Mouse (Mus musculus) E14TG2a.4 (cell line): ENCODE results near the gene Sod1.
A peak's percentile ranks its signal among the peaks of the same experiment; 100 is the strongest.

Source experiments
- H3K27me3 ChIP-seq: 2 replicates; pipeline ENCODE4 v1.6.1; 2014; ENCODE audit warnings: low read length, control low read depth; ENCODE audit not compliant: insufficient read depth
- H3K36me3 ChIP-seq: 2 replicates; pipeline ENCODE4 v1.6.1; 2014; ENCODE audit warnings: low read length, control low read depth; ENCODE audit not compliant: insufficient read depth
- H3K4me1 ChIP-seq: replicated peaks from 2 replicates; pipeline ENCODE4 v1.6.1; 2014; ENCODE audit warnings: low read depth, low read length, control low read depth
- H3K4me3 ChIP-seq: replicated peaks from 2 replicates; pipeline ENCODE4 v1.5.1; 2014; ENCODE audit warnings: mild to moderate bottlenecking, low read length
- H3K9me3 ChIP-seq: 2 replicates; pipeline ENCODE4 v1.6.1; 2014; ENCODE audit warnings: low read length, control low read depth
- CTCF ChIP-seq: conservative IDR thresholded peaks from 2 replicates; pipeline ENCODE4 v1.5.1; 2014; ENCODE audit warnings: low read length
- NANOG ChIP-seq: IDR thresholded peaks from 2 replicates; pipeline ENCODE4 v1.6.1; 2014; ENCODE audit warnings: borderline replicate concordance, low read length, mixed read lengths
- POU5F1 ChIP-seq: IDR thresholded peaks from 2 replicates; pipeline ENCODE4 v1.6.1; 2014; ENCODE audit warnings: low read length, borderline replicate concordance

Sod1 gene

DNA sequence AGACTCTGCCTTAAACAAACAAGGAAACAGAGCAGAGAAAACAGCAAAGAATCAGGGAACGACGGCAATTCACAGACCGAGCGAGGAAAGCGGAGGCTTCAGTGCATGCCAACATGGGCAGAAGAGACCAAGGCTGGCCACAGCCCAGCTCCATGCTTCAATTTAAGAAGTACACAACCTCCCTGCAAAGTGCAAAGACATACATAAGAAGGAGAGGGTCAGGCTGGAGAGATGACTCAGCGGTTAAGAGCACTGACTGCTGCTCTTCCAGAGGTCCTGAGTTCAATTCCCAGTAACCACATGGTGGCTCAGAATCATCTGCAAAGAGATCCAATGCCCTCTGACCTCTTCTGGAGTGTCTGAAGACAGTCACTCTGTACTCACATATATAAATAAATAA is 36.4 kb upstream of the Sod1 start:
- peaks cover 37% of the 10 kb centered on the region for H3K4me1 ChIP-seq
- TF ChIP-seq POU5F1 (no peak), NANOG (no peak), CTCF (no peak)
- H3K36me3 ChIP-seq = no peaks in the 10 kb centered on the region
- H3K4me3 ChIP-seq = no peak overlapping the region
- H3K9me3 ChIP-seq = no peaks in the 10 kb centered on the region
- peaks cover 12% of the 10 kb centered on the region for H3K27me3 ChIP-seq

DNA sequence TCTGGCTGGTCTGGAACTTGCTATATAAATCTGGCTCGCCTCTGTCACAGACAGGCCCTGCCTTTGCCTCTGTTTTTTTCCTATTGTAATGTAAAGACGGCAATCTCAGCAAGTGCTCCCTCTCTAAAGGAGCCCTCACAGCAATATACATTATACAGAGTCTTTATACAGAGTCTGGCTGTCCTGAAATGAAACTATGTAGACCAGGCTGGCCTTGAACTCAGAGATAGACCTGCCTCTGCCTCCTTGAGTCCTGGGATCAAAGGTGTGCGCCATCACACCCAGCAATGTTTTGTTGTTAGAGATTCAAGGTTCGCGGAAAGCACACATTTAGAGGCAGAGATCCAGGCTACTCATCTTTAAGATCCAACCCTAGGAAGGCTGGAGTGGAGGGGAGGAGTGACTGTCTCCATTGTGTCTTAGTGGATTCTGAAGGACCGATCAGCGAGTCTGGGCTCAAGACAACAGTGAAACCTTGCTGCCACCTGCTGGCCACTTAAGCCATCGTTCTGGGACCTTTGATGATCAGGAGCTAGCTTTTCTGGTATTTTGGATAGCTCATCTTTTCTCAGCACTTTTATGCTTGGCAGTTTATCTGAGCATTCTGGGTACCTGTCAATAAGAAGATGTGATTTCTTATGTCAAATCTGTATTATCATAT is 34.5 kb upstream of the Sod1 start:
- peaks cover 37% of the 10 kb centered on the region for H3K4me1 ChIP-seq
- TF ChIP-seq POU5F1 (no peak), NANOG (no peak; the same call in 1 of the 2 replicates), CTCF (peak; percentile 65)
- H3K36me3 ChIP-seq = no peaks in the 10 kb centered on the region

GRCm38 (mm10) chr16:90187453-90187852 is 33.1 kb upstream of the Sod1 start:
- H3K36me3 ChIP-seq = no peaks in the 10 kb centered on the region
- H3K4me1 ChIP-seq = peaks cover 46% of the 10 kb centered on the region
- H3K27me3 ChIP-seq = no peaks in the 10 kb centered on the region
- 0 out of 2 replicates have a peak, but pooled peaks have one; percentile 12 for TF ChIP-seq CTCF
- TF ChIP-seq NANOG = no peak
- TF ChIP-seq POU5F1 = no peak
- no peaks in the 10 kb centered on the region for H3K9me3 ChIP-seq
- H3K4me3 ChIP-seq = no peak overlapping the region

More for the DNA sequence above, 34.5 kb upstream of the Sod1 start:
- no peaks in the 10 kb centered on the region for H3K27me3 ChIP-seq
- no peak overlapping the region for H3K4me3 ChIP-seq
- no peaks in the 10 kb centered on the region for H3K9me3 ChIP-seq

GRCm38 (mm10) chr16:90191289-90191688 is 29.3 kb upstream of the Sod1 start:
- Histone ChIP-seq H3K4me1 (peaks cover 23% of the 10 kb centered on the region), H3K36me3 (no peaks in the 10 kb centered on the region), H3K4me3 (no peak overlapping the region), H3K9me3 (no peaks in the 10 kb centered on the region), H3K27me3 (no peaks in the 10 kb centered on the region)
- TF ChIP-seq NANOG (no peak), CTCF (no peak), POU5F1 (no peak)

DNA sequence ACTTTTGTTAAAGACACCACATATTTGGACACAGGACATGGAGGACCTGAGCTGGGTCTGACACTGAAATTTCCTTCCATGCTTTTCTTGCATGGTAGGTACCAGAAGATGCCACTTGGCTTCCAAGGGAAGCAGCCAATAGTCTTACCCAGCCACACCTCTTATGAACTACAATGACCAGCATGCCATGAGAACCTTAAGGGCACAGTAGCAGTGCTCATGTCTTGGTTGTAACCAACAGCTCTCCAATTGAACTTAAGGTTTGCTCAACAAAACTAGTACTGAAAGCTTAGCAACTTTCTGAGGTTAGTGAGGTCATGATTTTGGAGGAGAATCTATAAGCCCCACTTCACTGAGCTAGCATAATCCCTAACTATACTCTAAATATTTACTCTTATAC is 26.8 kb upstream of the Sod1 start:
- Histone ChIP-seq H3K27me3 (no peaks in the 10 kb centered on the region), H3K4me3 (no peak overlapping the region), H3K4me1 (peaks cover 24% of the 10 kb centered on the region), H3K36me3 (no peaks in the 10 kb centered on the region), H3K9me3 (no peaks in the 10 kb centered on the region)
- no peak for TF ChIP-seq CTCF
- TF ChIP-seq POU5F1 = no peak
- no peak for TF ChIP-seq NANOG

DNA sequence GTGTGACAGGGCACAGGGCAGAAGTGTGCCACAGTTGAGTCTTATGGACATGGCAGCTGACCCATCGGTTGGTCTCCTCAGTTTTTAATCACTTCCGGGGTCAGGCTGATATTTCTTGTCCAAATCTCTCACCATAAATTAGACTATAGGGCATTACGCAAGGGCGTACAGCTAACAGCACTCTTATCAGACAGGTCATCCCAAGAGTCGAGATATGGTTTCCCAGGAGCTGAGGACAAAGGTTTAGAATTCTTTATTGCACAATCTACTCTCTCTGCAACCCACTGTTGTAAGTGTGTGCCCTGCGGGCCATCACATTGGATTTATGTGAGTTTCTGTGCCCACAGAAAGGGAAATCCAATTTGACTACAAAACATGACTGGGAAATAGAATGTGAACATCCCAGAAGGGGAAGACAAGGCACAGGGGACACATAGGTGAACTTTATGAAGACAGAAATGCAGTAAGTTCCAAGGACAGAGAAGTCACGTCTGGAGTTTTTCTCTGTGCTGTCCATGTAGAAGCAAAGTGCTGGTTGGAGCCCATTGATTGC is 23.8 kb upstream of the Sod1 start:
- TF ChIP-seq CTCF (no peak), NANOG (no peak), POU5F1 (no peak)
- H3K36me3 ChIP-seq = no peaks in the 10 kb centered on the region
- peaks cover 8% of the 10 kb centered on the region for H3K27me3 ChIP-seq
- H3K4me3 ChIP-seq = no peak overlapping the region
- H3K4me1 ChIP-seq = peaks cover 27% of the 10 kb centered on the region
- no peaks in the 10 kb centered on the region for H3K9me3 ChIP-seq

- TF ChIP-seq NANOG = no peak
- TF ChIP-seq CTCF = peak; percentile 54
- TF ChIP-seq POU5F1 = no peak
- no peaks in the 10 kb centered on the region for H3K36me3 ChIP-seq
- H3K27me3 ChIP-seq = peaks cover 15% of the 10 kb centered on the region
- H3K4me1 ChIP-seq = peaks cover 30% of the 10 kb centered on the region
- H3K9me3 ChIP-seq = no peaks in the 10 kb centered on the region
- peak overlapping the region; percentile 73 for H3K4me3 ChIP-seq
Measured at GRCm38 (mm10) chr16:90197337-90197973, 23.1 kb upstream of the Sod1 start.

GRCm38 (mm10) chr16:90198626-90199025 is 21.9 kb upstream of the Sod1 start:
- Histone ChIP-seq H3K4me3 (no peak overlapping the region), H3K9me3 (no peaks in the 10 kb centered on the region), H3K4me1 (peaks cover 34% of the 10 kb centered on the region), H3K27me3 (peaks cover 19% of the 10 kb centered on the region), H3K36me3 (no peaks in the 10 kb centered on the region)
- TF ChIP-seq NANOG (no peak), CTCF (no peak), POU5F1 (no peak)
